Mouse (Mus musculus): ENCODE results near the gene Ppp1r12c. TPM values are rescaled to one million over a fixed set of nuclear protein-coding genes. Genes with fewer than 3 reads are reported as not detected.
"Not testable (repeated sequence)": the region's sequence is repeated elsewhere in the genome, so short reads cannot be mapped to it uniquely, and the experiment has no call there.

Ppp1r12c gene
- polyA plus RNA-seq, 1 experiment from 2014 or later: 43.9 TPM

- Histone ChIP-seq H3K36me3 (no peaks in the 10 kb centered on the region), H3K27ac (no peak overlapping the region), H3K4me1 (peaks cover 27% of the 10 kb centered on the region), H3K4me3 (replicated peaks) (peak overlapping the region; percentile 39), H3K9ac (no peak overlapping the region), H3K4me2 (peak overlapping the region; percentile 61), H3K9me3 (replicated peaks) (no peaks in the 10 kb centered on the region), H3K27me3 (no peaks in the 10 kb centered on the region)
- 46% methylated on average over 18 of the region's 18 CpGs for WGBS
- ATAC-seq (replicated peaks; ENCODE audit: low FRiP score): 0 out of 2 replicates have a peak, but pooled peaks have one; percentile 3
Measured at GRCm38 (mm10) chr7:4527302-4527689, 25.8 kb upstream of the Ppp1r12c start.

GRCm38 (mm10) chr7:4526341-4527301 lies 25.1 kb upstream of the Ppp1r12c start:
- peak overlapping the region; percentile 64; the same call in 1 of the 2 replicates for H3K27ac ChIP-seq
- H3K9me3 ChIP-seq (replicated peaks): no peaks in the 10 kb centered on the region
- H3K4me3 ChIP-seq (replicated peaks): peak overlapping the region; percentile 39
- H3K9ac ChIP-seq: peak overlapping the region; percentile 37
- H3K36me3 ChIP-seq: no peaks in the 10 kb centered on the region
- peak; percentile 90 for ATAC-seq (replicated peaks; ENCODE audit: low FRiP score)
- H3K4me2 ChIP-seq: peak overlapping the region; percentile 61
- no peaks in the 10 kb centered on the region for H3K27me3 ChIP-seq
- H3K4me1 ChIP-seq: peaks cover 23% of the 10 kb centered on the region
- WGBS: 29% methylated on average over 40 of the region's 40 CpGs

GRCm38 (mm10) chr7:4524212-4524922 lies 22.9 kb upstream of the Ppp1r12c start, which contains the start of gene Tnni3:
TSS of gene Tnni3 (minus strand) at chr7:4524229.
- H3K27me3 ChIP-seq; H3K36me3 ChIP-seq; H3K9ac ChIP-seq; ATAC-seq (replicated peaks; ENCODE audit: low FRiP score); H3K4me3 ChIP-seq (replicated peaks); H3K4me2 ChIP-seq; H3K9me3 ChIP-seq (replicated peaks); H3K27ac ChIP-seq: not testable (repeated sequence)
- WGBS: 76% methylated on average over 15 of the region's 15 CpGs
- H3K4me1 ChIP-seq: peaks cover 35% of the 10 kb centered on the region

GRCm38 (mm10) chr7:4523205-4524130 lies 22.0 kb upstream of the Ppp1r12c start:
- Histone ChIP-seq H3K4me3 (replicated peaks) (no peak overlapping the region), H3K27ac (no peak overlapping the region), H3K27me3 (no peaks in the 10 kb centered on the region), H3K9ac (no peak overlapping the region), H3K4me2 (no peak overlapping the region), H3K9me3 (replicated peaks) (no peaks in the 10 kb centered on the region), H3K36me3 (no peaks in the 10 kb centered on the region), H3K4me1 (peaks cover 35% of the 10 kb centered on the region)
- ATAC-seq (replicated peaks; ENCODE audit: low FRiP score): no peak
- 89% methylated on average over 33 of the region's 33 CpGs for WGBS

GRCm38 (mm10) chr7:4522292-4522691 lies 20.8 kb upstream of the Ppp1r12c start:
- H3K9me3 ChIP-seq (replicated peaks): no peaks in the 10 kb centered on the region
- peaks cover 36% of the 10 kb centered on the region for H3K4me1 ChIP-seq
- H3K27me3 ChIP-seq: no peaks in the 10 kb centered on the region
- no peak overlapping the region for H3K27ac ChIP-seq
- H3K9ac ChIP-seq: no peak overlapping the region
- ATAC-seq (replicated peaks; ENCODE audit: low FRiP score): no peak
- H3K4me2 ChIP-seq: no peak overlapping the region
- H3K36me3 ChIP-seq: no peaks in the 10 kb centered on the region
- 84% methylated on average over 6 of the region's 6 CpGs for WGBS
- H3K4me3 ChIP-seq (replicated peaks): no peak overlapping the region

GRCm38 (mm10) chr7:4521231-4522003 lies 19.9 kb upstream of the Ppp1r12c start:
- H3K4me2 ChIP-seq: peak overlapping the region; percentile 58
- no peaks in the 10 kb centered on the region for H3K36me3 ChIP-seq
- H3K4me1 ChIP-seq: peaks cover 31% of the 10 kb centered on the region
- H3K27me3 ChIP-seq: no peaks in the 10 kb centered on the region
- WGBS: 28% methylated on average over 32 of the region's 32 CpGs
- H3K27ac ChIP-seq: no peak overlapping the region
- ATAC-seq (replicated peaks; ENCODE audit: low FRiP score): 0 out of 2 replicates have a peak, but pooled peaks have one; percentile 4
- no peak overlapping the region for H3K9ac ChIP-seq
- H3K9me3 ChIP-seq (replicated peaks): no peaks in the 10 kb centered on the region
- peak overlapping the region; percentile 29 for H3K4me3 ChIP-seq (replicated peaks)

- Histone ChIP-seq H3K27ac (no peak overlapping the region), H3K4me2 (no peak overlapping the region), H3K4me3 (replicated peaks) (no peak overlapping the region), H3K9ac (no peak overlapping the region), H3K9me3 (replicated peaks) (no peaks in the 10 kb centered on the region), H3K27me3 (no peaks in the 10 kb centered on the region), H3K36me3 (no peaks in the 10 kb centered on the region), H3K4me1 (peaks cover 51% of the 10 kb centered on the region)
- 74% methylated on average over 1 of the region's 1 CpGs for WGBS
- no peak for ATAC-seq (replicated peaks; ENCODE audit: low FRiP score)
Measured at GRCm38 (mm10) chr7:4518487-4518886, 17.0 kb upstream of the Ppp1r12c start.

- no peaks in the 10 kb centered on the region for H3K9me3 ChIP-seq (replicated peaks)
- ATAC-seq (replicated peaks; ENCODE audit: low FRiP score): peak; percentile 9; the same call in 1 of the 2 replicates
- H3K4me3 ChIP-seq (replicated peaks): no peak within 1 kb of the TSS
- H3K27me3 ChIP-seq: no peaks in the 10 kb centered on the region
- peaks cover 62% of the 10 kb centered on the region for H3K4me1 ChIP-seq
- no peaks in the 10 kb centered on the region for H3K36me3 ChIP-seq
- no peak within 1 kb of the TSS; the same call in 1 of the 2 replicates for H3K27ac ChIP-seq
- WGBS: 14% methylated on average over 4 of the region's 4 CpGs
- no peak within 1 kb of the TSS for H3K4me2 ChIP-seq
- H3K9ac ChIP-seq: no peak within 1 kb of the TSS
Measured at GRCm38 (mm10) chr7:4516332-4517050, 15.0 kb upstream of the Ppp1r12c start, which contains the start of gene Tnnt1. TSS of gene Tnnt1 (minus strand) at chr7:4516382.

GRCm38 (mm10) chr7:4515853-4516252 lies 14.4 kb upstream of the Ppp1r12c start:
- no peak for ATAC-seq (replicated peaks; ENCODE audit: low FRiP score)
- no peak overlapping the region for H3K9ac ChIP-seq

More at GRCm38 (mm10) chr7:4515853-4516252, 14.4 kb upstream of the Ppp1r12c start:
- Histone ChIP-seq H3K4me2 (no peak overlapping the region), H3K27me3 (no peaks in the 10 kb centered on the region), H3K4me3 (replicated peaks) (no peak overlapping the region), H3K9me3 (replicated peaks) (no peaks in the 10 kb centered on the region), H3K27ac (no peak overlapping the region), H3K36me3 (no peaks in the 10 kb centered on the region), H3K4me1 (peaks cover 55% of the 10 kb centered on the region)
- 55% methylated on average over 6 of the region's 6 CpGs for WGBS

Measured in kidney, embryonic 15.5 days (tissue).